Mouse (Mus musculus): ENCODE measurements at regions not wholly inside any gene's neighbourhood (a gene's known extent, or its start where the extent isn't known, plus 50 kb on each side); places are given as distances from the start of the nearest gene placed in this dataset.

GRCm38 (mm10) chr17:66266803-66267202 is 143.5 kb downstream of the Ddx11 start:
- no peak overlapping the region for H3K4me2 ChIP-seq (ENCODE audit: low read depth, severe bottlenecking)
- no peak overlapping the region for H3K27ac ChIP-seq (replicated peaks; ENCODE audit: low read depth, low read length)
- ATAC-seq (ENCODE audit: insufficient number of reproducible peaks, low FRiP score, low TSS enrichment, low read depth) = no peak
- no peaks in the 10 kb centered on the region for H3K9me3 ChIP-seq (ENCODE audit: control insufficient read depth, low read length)
- no peak overlapping the region for H3K4me3 ChIP-seq (ENCODE audit: low read depth, low read length)
- no peaks in the 10 kb centered on the region for H3K27me3 ChIP-seq (ENCODE audit: control insufficient read depth, insufficient read depth, low read length)
- WGBS = 85% methylated on average over 5 of the region's 5 CpGs
- no peaks in the 10 kb centered on the region for H3K4me1 ChIP-seq (ENCODE audit: control insufficient read depth, insufficient read depth, low read length)
- no peak overlapping the region for H3K9ac ChIP-seq (ENCODE audit: low read length)
- H3K36me3 ChIP-seq (ENCODE audit: control insufficient read depth, insufficient read depth, low read length) = no peaks in the 10 kb centered on the region
- no peak for DNase-seq (ENCODE audit: low spot score)

- H3K27ac ChIP-seq (replicated peaks; ENCODE audit: low read depth, low read length) = no peak overlapping the region
- H3K27me3 ChIP-seq (ENCODE audit: control insufficient read depth, insufficient read depth, low read length) = no peaks in the 10 kb centered on the region
- no peaks in the 10 kb centered on the region for H3K4me1 ChIP-seq (ENCODE audit: control insufficient read depth, insufficient read depth, low read length)
- H3K4me3 ChIP-seq (ENCODE audit: low read depth, low read length) = no peak overlapping the region
- H3K9me3 ChIP-seq (ENCODE audit: control insufficient read depth, low read length) = no peaks in the 10 kb centered on the region
- no peak overlapping the region for H3K9ac ChIP-seq (ENCODE audit: low read length)
- 50% methylated on average over 6 of the region's 6 CpGs for WGBS
- no peaks in the 10 kb centered on the region for H3K36me3 ChIP-seq (ENCODE audit: control insufficient read depth, insufficient read depth, low read length)
- DNase-seq (ENCODE audit: low spot score) (no peak), ATAC-seq (ENCODE audit: insufficient number of reproducible peaks, low FRiP score, low TSS enrichment, low read depth) (no peak)
- no peak overlapping the region for H3K4me2 ChIP-seq (ENCODE audit: low read depth, severe bottlenecking)
These were observed 144.5 kb downstream of the Ddx11 start for GRCm38 (mm10) chr17:66267831-66268230.

GRCm38 (mm10) chr17:66269567-66269966 is 146.2 kb downstream of the Ddx11 start:
- no peak for ATAC-seq (ENCODE audit: insufficient number of reproducible peaks, low FRiP score, low TSS enrichment, low read depth)

GRCm38 (mm10) chr17:66271906-66272305 is 148.6 kb downstream of the Ddx11 start:
- DNase-seq (ENCODE audit: low spot score) = no peak
- Histone ChIP-seq H3K27me3 (ENCODE audit: control insufficient read depth, insufficient read depth, low read length) (no peaks in the 10 kb centered on the region), H3K4me1 (ENCODE audit: control insufficient read depth, insufficient read depth, low read length) (no peaks in the 10 kb centered on the region), H3K27ac (replicated peaks; ENCODE audit: low read depth, low read length) (no peak overlapping the region), H3K36me3 (ENCODE audit: control insufficient read depth, insufficient read depth, low read length) (no peaks in the 10 kb centered on the region), H3K4me3 (ENCODE audit: low read depth, low read length) (no peak overlapping the region), H3K4me2 (ENCODE audit: low read depth, severe bottlenecking) (no peak overlapping the region), H3K9me3 (ENCODE audit: control insufficient read depth, low read length) (no peaks in the 10 kb centered on the region), H3K9ac (ENCODE audit: low read length) (no peak overlapping the region)
- WGBS = 90% methylated on average over 7 of the region's 7 CpGs
- no peak for ATAC-seq (ENCODE audit: insufficient number of reproducible peaks, low FRiP score, low TSS enrichment, low read depth)

More at GRCm38 (mm10) chr17:66269567-66269966, 146.2 kb downstream of the Ddx11 start:
- no peaks in the 10 kb centered on the region for H3K36me3 ChIP-seq (ENCODE audit: control insufficient read depth, insufficient read depth, low read length)
- WGBS = 87% methylated on average over 6 of the region's 6 CpGs
- no peak overlapping the region for H3K9ac ChIP-seq (ENCODE audit: low read length)
- no peak for DNase-seq (ENCODE audit: low spot score)
- no peaks in the 10 kb centered on the region for H3K27me3 ChIP-seq (ENCODE audit: control insufficient read depth, insufficient read depth, low read length)
- no peak overlapping the region for H3K4me2 ChIP-seq (ENCODE audit: low read depth, severe bottlenecking)
- H3K9me3 ChIP-seq (ENCODE audit: control insufficient read depth, low read length) = no peaks in the 10 kb centered on the region
- no peak overlapping the region for H3K4me3 ChIP-seq (ENCODE audit: low read depth, low read length)
- no peak overlapping the region for H3K27ac ChIP-seq (replicated peaks; ENCODE audit: low read depth, low read length)
- H3K4me1 ChIP-seq (ENCODE audit: control insufficient read depth, insufficient read depth, low read length) = no peaks in the 10 kb centered on the region

GRCm38 (mm10) chr17:66276778-66277177 is 153.5 kb downstream of the Ddx11 start:
- H3K9me3 ChIP-seq (ENCODE audit: control insufficient read depth, low read length) = no peaks in the 10 kb centered on the region
- H3K36me3 ChIP-seq (ENCODE audit: control insufficient read depth, insufficient read depth, low read length) = no peaks in the 10 kb centered on the region
- no peak for DNase-seq (ENCODE audit: low spot score)

GRCm38 (mm10) chr17:66278037-66278436 is 154.7 kb downstream of the Ddx11 start:
- WGBS = 82% methylated on average over 5 of the region's 5 CpGs
- H3K36me3 ChIP-seq (ENCODE audit: control insufficient read depth, insufficient read depth, low read length) = no peaks in the 10 kb centered on the region
- no peak overlapping the region for H3K27ac ChIP-seq (replicated peaks; ENCODE audit: low read depth, low read length)
- no peak overlapping the region for H3K4me2 ChIP-seq (ENCODE audit: low read depth, severe bottlenecking)
- DNase-seq (ENCODE audit: low spot score) = no peak
- H3K9ac ChIP-seq (ENCODE audit: low read length) = no peak overlapping the region
- no peaks in the 10 kb centered on the region for H3K27me3 ChIP-seq (ENCODE audit: control insufficient read depth, insufficient read depth, low read length)
- ATAC-seq (ENCODE audit: insufficient number of reproducible peaks, low FRiP score, low TSS enrichment, low read depth) = no peak
- no peak overlapping the region for H3K4me3 ChIP-seq (ENCODE audit: low read depth, low read length)
- H3K4me1 ChIP-seq (ENCODE audit: control insufficient read depth, insufficient read depth, low read length) = no peaks in the 10 kb centered on the region
- no peaks in the 10 kb centered on the region for H3K9me3 ChIP-seq (ENCODE audit: control insufficient read depth, low read length)

More at GRCm38 (mm10) chr17:66276778-66277177, 153.5 kb downstream of the Ddx11 start:
- H3K9ac ChIP-seq (ENCODE audit: low read length) = no peak overlapping the region
- H3K27me3 ChIP-seq (ENCODE audit: control insufficient read depth, insufficient read depth, low read length) = no peaks in the 10 kb centered on the region
- H3K4me3 ChIP-seq (ENCODE audit: low read depth, low read length) = no peak overlapping the region
- no peak overlapping the region for H3K4me2 ChIP-seq (ENCODE audit: low read depth, severe bottlenecking)
- WGBS = 63% methylated on average over 13 of the region's 13 CpGs
- no peak overlapping the region for H3K27ac ChIP-seq (replicated peaks; ENCODE audit: low read depth, low read length)
- no peaks in the 10 kb centered on the region for H3K4me1 ChIP-seq (ENCODE audit: control insufficient read depth, insufficient read depth, low read length)
- ATAC-seq (ENCODE audit: insufficient number of reproducible peaks, low FRiP score, low TSS enrichment, low read depth) = no peak

- DNase-seq (ENCODE audit: low spot score) (no peak), ATAC-seq (ENCODE audit: insufficient number of reproducible peaks, low FRiP score, low TSS enrichment, low read depth) (no peak)
- H3K9ac ChIP-seq (ENCODE audit: low read length) = no peak overlapping the region
- H3K27me3 ChIP-seq (ENCODE audit: control insufficient read depth, insufficient read depth, low read length) = no peaks in the 10 kb centered on the region
- no peak overlapping the region for H3K4me2 ChIP-seq (ENCODE audit: low read depth, severe bottlenecking)
- H3K4me1 ChIP-seq (ENCODE audit: control insufficient read depth, insufficient read depth, low read length) = no peaks in the 10 kb centered on the region
- no peaks in the 10 kb centered on the region for H3K36me3 ChIP-seq (ENCODE audit: control insufficient read depth, insufficient read depth, low read length)
- WGBS = 94% methylated on average over 10 of the region's 10 CpGs
- no peak overlapping the region for H3K4me3 ChIP-seq (ENCODE audit: low read depth, low read length)
- no peaks in the 10 kb centered on the region for H3K9me3 ChIP-seq (ENCODE audit: control insufficient read depth, low read length)
- H3K27ac ChIP-seq (replicated peaks; ENCODE audit: low read depth, low read length) = no peak overlapping the region
These were observed 162.0 kb downstream of the Ddx11 start for GRCm38 (mm10) chr17:66285295-66285694.

All from limb, embryonic 11.5 days (tissue).